Comparison of ENCODE assay signal across 9 mouse cellular contexts in genomic region chr1:53978514-53978831, GRCm38 (mm10).
DNase-seq lines count a peak whose midpoint lies in the region; ATAC-seq lines count a peak whose summit lies in the region.
"Had no signal": no experiment of that assay in that cellular context is flagged by ENCODE, and none has a peak within 500 bp of the region (broad histone marks: within the 10 kb centered on the region; RNA-seq: fewer than 3 reads in every experiment).

No protein-coding gene starts in this region.

- ATAC-seq in midbrain, embryonic 16.5 days: 0 out of 2 replicates have a peak, but pooled peaks have one; percentile 44
- ATAC-seq in midbrain, embryonic 11.5 days (ENCODE audit: low FRiP score): no peak
- ATAC-seq in limb, embryonic 12.5 days (ENCODE audit: insufficient number of reproducible peaks, insufficient read depth, low FRiP score, low TSS enrichment, low read depth): no peak
- ATAC-seq in cerebellum, adult (ENCODE audit: insufficient number of reproducible peaks, low FRiP score, low TSS enrichment): no peak

- H3K4me3 ChIP-seq in midbrain, embryonic 16.5 days (ENCODE audit: low read depth, low read length): no peak overlapping the region
- no peak overlapping the region for H3K4me3 ChIP-seq in midbrain, embryonic 11.5 days (ENCODE audit: low read depth, low read length)
- H3K4me3 ChIP-seq in limb, embryonic 12.5 days (replicated peaks): no peak overlapping the region
- H3K4me3 ChIP-seq: liver, embryonic 15.5 days had no signal

- no peak overlapping the region for H3K9ac ChIP-seq in midbrain, embryonic 16.5 days (ENCODE audit: low read depth, low read length)
- H3K9ac ChIP-seq in midbrain, embryonic 11.5 days (ENCODE audit: low read length): no peak overlapping the region
- H3K9ac ChIP-seq in limb, embryonic 12.5 days (replicated peaks): no peak overlapping the region
- H3K9ac ChIP-seq: liver, embryonic 15.5 days had no signal

- no peak overlapping the region for H3K4me2 ChIP-seq in midbrain, embryonic 16.5 days (ENCODE audit: low read length)
- H3K4me2 ChIP-seq in midbrain, embryonic 11.5 days: no peak overlapping the region
- H3K4me2 ChIP-seq in limb, embryonic 12.5 days: no peak overlapping the region
- H3K4me2 ChIP-seq: liver, embryonic 15.5 days had no signal

- no peaks in the 10 kb centered on the region for H3K36me3 ChIP-seq in midbrain, embryonic 16.5 days (ENCODE audit: control insufficient read depth, insufficient read depth, low read length)
- no peaks in the 10 kb centered on the region for H3K36me3 ChIP-seq in midbrain, embryonic 11.5 days (ENCODE audit: control insufficient read depth, insufficient read depth, low read length)
- no peaks in the 10 kb centered on the region for H3K36me3 ChIP-seq in limb, embryonic 12.5 days
- H3K36me3 ChIP-seq: liver, embryonic 15.5 days had no signal

- H3K4me1 ChIP-seq in midbrain, embryonic 16.5 days (ENCODE audit: control insufficient read depth, insufficient read depth, low read length): no peaks in the 10 kb centered on the region
- no peaks in the 10 kb centered on the region for H3K4me1 ChIP-seq in midbrain, embryonic 11.5 days (ENCODE audit: control insufficient read depth, insufficient read depth, low read length)
- no peaks in the 10 kb centered on the region for H3K4me1 ChIP-seq in limb, embryonic 12.5 days (replicated peaks)
- H3K4me1 ChIP-seq: liver, embryonic 15.5 days had no signal

- H3K27ac ChIP-seq in midbrain, embryonic 16.5 days (ENCODE audit: low read length): peak overlapping the region; percentile 14; the same call in 1 of the 2 replicates
- H3K27ac ChIP-seq in midbrain, embryonic 11.5 days (ENCODE audit: low read depth, low read length): no peak overlapping the region
- 0 out of 2 replicates have a peak overlapping the region, but pooled peaks have one; percentile 53 for H3K27ac ChIP-seq in limb, embryonic 12.5 days
- H3K27ac ChIP-seq: liver, embryonic 15.5 days had no signal

- H3K27me3 ChIP-seq in midbrain, embryonic 16.5 days (ENCODE audit: control insufficient read depth, insufficient read depth, low read depth, low read length): no peaks in the 10 kb centered on the region
- no peaks in the 10 kb centered on the region for H3K27me3 ChIP-seq in midbrain, embryonic 11.5 days (ENCODE audit: control insufficient read depth, insufficient read depth, low read length)
- no peaks in the 10 kb centered on the region for H3K27me3 ChIP-seq in limb, embryonic 12.5 days
- H3K27me3 ChIP-seq: liver, embryonic 15.5 days had no signal

- no peaks in the 10 kb centered on the region for H3K9me3 ChIP-seq in midbrain, embryonic 16.5 days (replicated peaks; ENCODE audit: control insufficient read depth, low read length, poor library complexity, severe bottlenecking)
- H3K9me3 ChIP-seq in midbrain, embryonic 11.5 days (ENCODE audit: control insufficient read depth, low read length): no peaks in the 10 kb centered on the region
- no peaks in the 10 kb centered on the region for H3K9me3 ChIP-seq in limb, embryonic 12.5 days
- H3K9me3 ChIP-seq: liver, embryonic 15.5 days had no signal

- 90% methylated on average over 2 of the region's 2 CpGs for WGBS in midbrain, embryonic 16.5 days
- WGBS in midbrain, embryonic 11.5 days: 98% methylated on average over 2 of the region's 2 CpGs
- 88% methylated on average over 2 of the region's 2 CpGs for WGBS in limb, embryonic 12.5 days

- DNase-seq in midbrain, embryonic 11.5 days (ENCODE audit: low spot score, missing footprints): no peak
- peak; percentile 61 to 66 for DNase-seq in heart, postnatal 10 days
- DNase-seq in testis, postnatal 10 days (ENCODE audit: low spot score): peak; percentile 44
- no peak for DNase-seq in layer of hippocampus, postnatal 36 days
- DNase-seq in spleen, adult 18-20 months: no peak

- intact Hi-C loops in heart, postnatal 10 days (cut with DNase I): loop anchor here (5.0 kb wide), 3 partner anchors 36 to 66 kb away; no protein-coding TSS in a partner anchor

Comparison
In these comparisons a context has a peak if more than half of its experiments do, and no peak if none do; other contexts are left out.
1. DNase-seq: peak in heart, postnatal 10 days (2 of 2) and testis, postnatal 10 days (single experiment); none in midbrain, embryonic 11.5 days (single experiment), layer of hippocampus, postnatal 36 days (0 of 2) and spleen, adult 18-20 months (0 of 2).